Comparison of ENCODE assay signal across 10 mouse cellular contexts in the genomic region with DNA sequence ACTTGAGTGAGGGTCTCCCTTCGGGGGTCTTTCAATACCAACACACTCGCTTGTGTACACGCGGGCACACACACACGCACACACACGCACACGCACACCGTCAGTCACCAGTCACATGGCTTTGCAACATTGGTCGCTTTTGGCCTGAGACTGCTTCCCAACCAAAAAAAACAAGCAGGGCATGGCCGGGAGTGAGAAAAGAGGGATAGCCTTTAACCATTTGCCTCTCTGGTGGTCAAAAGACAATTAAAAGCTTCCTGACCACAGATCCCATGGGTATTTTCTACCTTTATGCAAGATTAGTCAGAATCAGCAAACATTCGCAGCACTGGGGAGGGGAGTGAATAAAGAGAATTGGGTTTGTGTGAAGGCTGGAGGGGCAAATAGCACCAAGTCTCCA. TPM values are rescaled to one million over a fixed set of nuclear protein-coding genes. Genes with fewer than 3 reads are reported as not detected.
DNase-seq lines count a peak whose midpoint lies in the region; ATAC-seq and TF ChIP-seq lines count a peak whose summit lies in the region.
"Had no signal": no experiment of that assay in that cellular context is flagged by ENCODE, and none has a peak within 500 bp of the region (broad histone marks: within the 10 kb centered on the region; RNA-seq: fewer than 3 reads in every experiment).

Slc7a3 (minus strand) TSS at position 101 of the 400 bp plus-strand sequence.

- H3K27ac ChIP-seq in lung, embryonic 16.5 days (ENCODE audit: low read length), result no peak within 1 kb of the TSS
- no peak within 1 kb of the TSS for H3K27ac ChIP-seq in forebrain, embryonic 10.5 days
- no peak within 1 kb of the TSS for H3K27ac ChIP-seq in limb, embryonic 11.5 days (replicated peaks; ENCODE audit: low read depth, low read length)
- H3K27ac ChIP-seq in olfactory bulb, adult 2 months (ENCODE audit: insufficient read depth, low read depth, low read length), result no peak within 1 kb of the TSS
- H3K27ac ChIP-seq: macrophage had no signal

- no peak within 1 kb of the TSS for H3K9ac ChIP-seq in lung, embryonic 16.5 days (ENCODE audit: low read length)
- no peak within 1 kb of the TSS for H3K9ac ChIP-seq in limb, embryonic 11.5 days (ENCODE audit: low read length)

- no peak for TF ChIP-seq CTCF in olfactory bulb, adult 2 months (IDR thresholded peaks at IDR 0.05; ENCODE audit: insufficient read depth, low read depth, low read length)

- H3K27me3 ChIP-seq in lung, embryonic 16.5 days (ENCODE audit: control insufficient read depth, insufficient read depth, low read depth, low read length), result peaks cover 2% of the 10 kb centered on the region; the same call in 1 of the 2 replicates
- peaks cover 56% of the 10 kb centered on the region for H3K27me3 ChIP-seq in forebrain, embryonic 10.5 days (ENCODE audit: poor library complexity, severe bottlenecking)
- peaks cover 7% of the 10 kb centered on the region; the same call in 1 of the 2 replicates for H3K27me3 ChIP-seq in limb, embryonic 11.5 days (ENCODE audit: control insufficient read depth, insufficient read depth, low read length)

- 41% methylated on average over 11 of the region's 11 CpGs for WGBS in lung, embryonic 16.5 days
- WGBS in forebrain, embryonic 10.5 days, result 46% methylated on average over 11 of the region's 11 CpGs
- WGBS in limb, embryonic 11.5 days, result 53% methylated on average over 11 of the region's 11 CpGs
- 44% methylated on average over 11 of the region's 11 CpGs for WGBS in olfactory bulb, adult 2 months

- DNase-seq in lung, adult 18-20 months, result no peak
- DNase-seq in forebrain, embryonic 10.5 days (ENCODE audit: extremely low spot score, low spot score), result no peak
- DNase-seq in limb, embryonic 11.5 days (ENCODE audit: low spot score), result no peak
- DNase-seq in frontal cortex, postnatal 10 days (ENCODE audit: low spot score in 2 of 2), result no peak
- no peak for DNase-seq in layer of hippocampus, adult 9-11 months
- DNase-seq in kidney, postnatal 10 days, result no peak
- DNase-seq: thymus, adult 18-20 months had no signal

- no peaks in the 10 kb centered on the region for H3K36me3 ChIP-seq in lung, embryonic 16.5 days (ENCODE audit: control insufficient read depth, insufficient read depth, low read length)
- no peaks in the 10 kb centered on the region for H3K36me3 ChIP-seq in forebrain, embryonic 10.5 days (replicated peaks)
- no peaks in the 10 kb centered on the region for H3K36me3 ChIP-seq in limb, embryonic 11.5 days (ENCODE audit: control insufficient read depth, insufficient read depth, low read length)

- no peaks in the 10 kb centered on the region for H3K9me3 ChIP-seq in lung, embryonic 16.5 days (ENCODE audit: control insufficient read depth, low read length)
- no peaks in the 10 kb centered on the region for H3K9me3 ChIP-seq in forebrain, embryonic 10.5 days
- no peaks in the 10 kb centered on the region for H3K9me3 ChIP-seq in limb, embryonic 11.5 days (ENCODE audit: control insufficient read depth, low read length)

- TF ChIP-seq POLR2A in olfactory bulb, adult 2 months (IDR thresholded peaks at IDR 0.05; ENCODE audit: insufficient read depth, low read depth, low read length), result no peak

- H3K4me1 ChIP-seq in lung, embryonic 16.5 days (replicated peaks; ENCODE audit: control insufficient read depth, insufficient read depth, low read length), result no peaks in the 10 kb centered on the region
- peaks cover 6% of the 10 kb centered on the region for H3K4me1 ChIP-seq in forebrain, embryonic 10.5 days
- H3K4me1 ChIP-seq in limb, embryonic 11.5 days (ENCODE audit: control insufficient read depth, insufficient read depth, low read length), result no peaks in the 10 kb centered on the region
- H3K4me1 ChIP-seq in olfactory bulb, adult 2 months (ENCODE audit: control insufficient read depth, insufficient read depth, low read length), result peaks cover 7% of the 10 kb centered on the region; the same call in 1 of the 2 replicates

- peak within 1 kb of the TSS; percentile 28 for H3K4me3 ChIP-seq in lung, embryonic 16.5 days (ENCODE audit: low read length)
- peak within 1 kb of the TSS; percentile 51 for H3K4me3 ChIP-seq in forebrain, embryonic 10.5 days
- H3K4me3 ChIP-seq in limb, embryonic 11.5 days (ENCODE audit: low read depth, low read length), result peak within 1 kb of the TSS; percentile 20
- 0 out of 2 replicates have a peak within 1 kb of the TSS, but pooled peaks have one; percentile 10 for H3K4me3 ChIP-seq in olfactory bulb, adult 2 months (ENCODE audit: insufficient read depth, low read depth, low read length)

- peak within 1 kb of the TSS; percentile 53 for H3K4me2 ChIP-seq in lung, embryonic 16.5 days (ENCODE audit: low read depth, low read length)
- peak within 1 kb of the TSS; percentile 54 for H3K4me2 ChIP-seq in limb, embryonic 11.5 days (ENCODE audit: low read depth, severe bottlenecking)

- ATAC-seq in lung, embryonic 16.5 days (ENCODE audit: low read depth), result no peak
- no peak for ATAC-seq in limb, embryonic 11.5 days (ENCODE audit: insufficient number of reproducible peaks, low FRiP score, low TSS enrichment, low read depth)

RNA-seq across cellular contexts. Expression of gene Slc7a3, which starts in this region (rescaled TPM):
- 0.67 and 0.74 TPM in 2 replicates for polyA plus RNA-seq in lung, embryonic 16.5 days (2015; fragmentation: Nextera tagmentation; extraction: Ambion mirVana)
- 0.99 and 1.4 TPM in 2 replicates for polyA plus RNA-seq in forebrain, embryonic 10.5 days (2016; fragmentation: Nextera tagmentation; extraction: Ambion mirVana)
- 0.48 and 0.71 TPM in 2 replicates for polyA plus RNA-seq in limb, embryonic 11.5 days (2014; fragmentation: Nextera tagmentation; extraction: Ambion mirVana)
- not detected in 2 replicates for polyA plus RNA-seq in olfactory bulb, adult 2 months (2012; ENCODE audit: insufficient read depth, insufficient read length, low replicate concordance, missing spikeins)
- polyA plus RNA-seq: macrophage had no signal
